Comparison of ENCODE assay signal across 11 mouse cellular contexts in the genomic region with DNA sequence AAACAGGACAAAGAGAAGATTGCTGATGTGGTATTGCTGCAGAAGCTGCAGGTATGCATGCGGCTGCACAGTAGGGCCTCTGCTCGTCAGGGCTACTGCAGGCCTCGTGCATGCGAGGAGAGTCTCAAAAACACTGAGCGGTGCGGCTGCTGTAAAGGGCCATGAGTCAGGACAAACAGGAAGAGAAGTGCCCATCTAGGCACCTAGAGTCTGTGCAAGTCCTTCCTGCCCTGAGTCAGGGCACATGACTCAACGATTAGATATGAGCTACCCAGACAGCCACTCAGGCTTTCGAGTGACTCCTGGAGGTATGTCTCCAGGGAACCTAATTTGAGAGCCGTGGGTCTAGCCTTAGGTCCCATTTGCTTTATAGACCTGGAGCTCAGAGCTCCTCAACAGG. TPM values are rescaled to one million over a fixed set of nuclear protein-coding genes. Genes with fewer than 3 reads are reported as not detected.
DNase-seq lines count a peak whose midpoint lies in the region; ATAC-seq and TF ChIP-seq lines count a peak whose summit lies in the region.
"Had no signal": no experiment of that assay in that cellular context is flagged by ENCODE, and none has a peak within 500 bp of the region (broad histone marks: within the 10 kb centered on the region; RNA-seq: fewer than 3 reads in every experiment).

No protein-coding gene starts in this region.

- POLR2A ChIA-PET in Patski (lab: Charles Lee), result interaction anchor here (0.9 to 1.8 kb wide), 3 partner anchors 27 to 50 kb away, joined by 3 to 8 read pairs (median 3); partner anchors contain the start of gene Itpr3

- ATAC-seq in midbrain, embryonic 14.5 days (ENCODE audit: low FRiP score, low TSS enrichment), result no peak
- ATAC-seq in Patski, result peak; percentile 66
- ATAC-seq in stomach, embryonic 15.5 days (ENCODE audit: insufficient read depth, low FRiP score, low read depth), result 0 out of 2 replicates have a peak, but pooled peaks have one; percentile 12
- ATAC-seq: hindbrain, postnatal 0 days had no signal

- no peak overlapping the region for H3K9ac ChIP-seq in midbrain, embryonic 14.5 days (replicated peaks; ENCODE audit: low read length)
- H3K9ac ChIP-seq in stomach, embryonic 15.5 days, result no peak overlapping the region

- CTCF ChIA-PET in Patski (lab: Charles Lee), result interaction anchor here (1.1 to 8.6 kb wide), 5 partner anchors 12 to 64 kb away, joined by 3 to 92 read pairs (median 6); partner anchors contain the start of gene Bak1

- no peak for TF ChIP-seq CTCF in Patski (IDR thresholded peaks at IDR 0.05)

- H3K4me1 ChIP-seq in midbrain, embryonic 10.5 days, result peaks cover 19% of the 10 kb centered on the region
- no peaks in the 10 kb centered on the region for H3K4me1 ChIP-seq in midbrain, embryonic 14.5 days (ENCODE audit: control insufficient read depth, insufficient read depth, low read length)
- peaks cover 12% of the 10 kb centered on the region; the same call in 1 of the 2 replicates for H3K4me1 ChIP-seq in stomach, embryonic 15.5 days

- 91% methylated on average over 9 of the region's 9 CpGs for WGBS in midbrain, embryonic 10.5 days
- 84% methylated on average over 9 of the region's 9 CpGs for WGBS in midbrain, embryonic 14.5 days
- 61% methylated on average over 9 of the region's 9 CpGs for WGBS in stomach, embryonic 15.5 days

- H3K4me3 ChIP-seq in midbrain, embryonic 10.5 days, result no peak overlapping the region
- H3K4me3 ChIP-seq in midbrain, embryonic 14.5 days (replicated peaks; ENCODE audit: low read depth, low read length), result no peak overlapping the region
- no peak overlapping the region for H3K4me3 ChIP-seq in stomach, embryonic 15.5 days (replicated peaks)
- H3K4me3 ChIP-seq: gastrocnemius, adult 2 months had no signal

- H3K27me3 ChIP-seq in midbrain, embryonic 10.5 days (ENCODE audit: low read depth, poor library complexity, severe bottlenecking), result no peaks in the 10 kb centered on the region
- no peaks in the 10 kb centered on the region for H3K27me3 ChIP-seq in midbrain, embryonic 14.5 days (ENCODE audit: control insufficient read depth, insufficient read depth, low read length)
- no peaks in the 10 kb centered on the region for H3K27me3 ChIP-seq in Patski
- no peaks in the 10 kb centered on the region for H3K27me3 ChIP-seq in stomach, embryonic 15.5 days (replicated peaks)

- H3K9me3 ChIP-seq in midbrain, embryonic 10.5 days (replicated peaks), result no peaks in the 10 kb centered on the region
- no peaks in the 10 kb centered on the region for H3K9me3 ChIP-seq in midbrain, embryonic 14.5 days (ENCODE audit: control insufficient read depth, low read length)
- H3K9me3 ChIP-seq in stomach, embryonic 15.5 days, result no peaks in the 10 kb centered on the region

- DNase-seq in midbrain, embryonic 10.5 days (ENCODE audit: low spot score), result no peak
- DNase-seq in midbrain, embryonic 14.5 days, result no peak
- peak; percentile 68 for DNase-seq in Patski (ENCODE audit: low read depth, low spot score)
- DNase-seq in induced T-regulatory cell, adult 2 months (ENCODE audit: low read depth), result peak; percentile 22
- no peak for DNase-seq in ovary, postnatal 10 days (ENCODE audit: low spot score)
- DNase-seq in neural tube, embryonic 10.5 days (ENCODE audit: extremely low spot score, low spot score), result no peak
- DNase-seq: cerebellum, adult 18-20 months; gastrocnemius, adult 2 months; layer of hippocampus, adult 9-11 months had no signal

- 0 out of 2 replicates have a peak overlapping the region, but pooled peaks have one; percentile 25 for H3K27ac ChIP-seq in midbrain, embryonic 10.5 days (replicated peaks)
- no peak overlapping the region for H3K27ac ChIP-seq in midbrain, embryonic 14.5 days (replicated peaks; ENCODE audit: low read depth, low read length)
- peak overlapping the region; percentile 48; the same call in 1 of the 2 replicates for H3K27ac ChIP-seq in stomach, embryonic 15.5 days
- H3K27ac ChIP-seq: gastrocnemius, adult 2 months; hindbrain, postnatal 0 days had no signal

- H3K4me2 ChIP-seq in midbrain, embryonic 14.5 days (ENCODE audit: low read length), result no peak overlapping the region
- no peak overlapping the region for H3K4me2 ChIP-seq in stomach, embryonic 15.5 days

- H3K36me3 ChIP-seq in midbrain, embryonic 10.5 days, result no peaks in the 10 kb centered on the region
- no peaks in the 10 kb centered on the region for H3K36me3 ChIP-seq in midbrain, embryonic 14.5 days (ENCODE audit: control insufficient read depth, insufficient read depth, low read length)
- 0 out of 2 replicates have a peak, but pooled peaks cover 3% of the 10 kb centered on the region for H3K36me3 ChIP-seq in stomach, embryonic 15.5 days

- in situ Hi-C loops in Patski (cut with MboI; ENCODE audit: low pct_unique_long_range_greater_than_20kb), result no loop called here

RNA-seq across cellular contexts. Expression of gene Itpr3, which starts 26.5 kb away (rescaled TPM):
- 1.0 and 1.3 TPM in 2 replicates for polyA plus RNA-seq in midbrain, embryonic 10.5 days (2016; fragmentation: Nextera tagmentation; extraction: Ambion mirVana)
- polyA plus RNA-seq in midbrain, embryonic 14.5 days (2014; fragmentation: Nextera tagmentation; extraction: Ambion mirVana), result 0.51 and 0.82 TPM in 2 replicates
- 88.6 TPM for polyA plus RNA-seq in Patski (2021)
- polyA plus RNA-seq in stomach, embryonic 15.5 days (2015; fragmentation: Nextera tagmentation; extraction: Ambion mirVana), result 10.8 and 12.3 TPM in 2 replicates

RNA-seq across cellular contexts. Expression of gene Uqcc2, which starts 50.1 kb away (rescaled TPM):
- polyA plus RNA-seq in midbrain, embryonic 10.5 days (2016; fragmentation: Nextera tagmentation; extraction: Ambion mirVana), result 404 and 411 TPM in 2 replicates
- polyA plus RNA-seq in midbrain, embryonic 14.5 days (2014; fragmentation: Nextera tagmentation; extraction: Ambion mirVana), result 353 and 471 TPM in 2 replicates
- 318 TPM for polyA plus RNA-seq in Patski (2021)
- 267 and 309 TPM in 2 replicates for polyA plus RNA-seq in stomach, embryonic 15.5 days (2015; fragmentation: Nextera tagmentation; extraction: Ambion mirVana)

RNA-seq across cellular contexts. Expression of gene Bak1, which starts 54.8 kb away (rescaled TPM):
- 2.8 and 3.4 TPM in 2 replicates for polyA plus RNA-seq in midbrain, embryonic 10.5 days (2016; fragmentation: Nextera tagmentation; extraction: Ambion mirVana)
- polyA plus RNA-seq in midbrain, embryonic 14.5 days (2014; fragmentation: Nextera tagmentation; extraction: Ambion mirVana), result 5.5 and 5.8 TPM in 2 replicates
- polyA plus RNA-seq in Patski (2021), result 96.7 TPM
- 4.6 and 5.7 TPM in 2 replicates for polyA plus RNA-seq in stomach, embryonic 15.5 days (2015; fragmentation: Nextera tagmentation; extraction: Ambion mirVana)

Comparison
In these comparisons a context has a peak if more than half of its experiments do, and no peak if none do; other contexts are left out.
1. DNase-seq: peak in Patski (single experiment) and induced T-regulatory cell, adult 2 months (single experiment); none in midbrain, embryonic 10.5 days (single experiment), midbrain, embryonic 14.5 days (single experiment), ovary, postnatal 10 days (single experiment) and neural tube, embryonic 10.5 days (single experiment).
2. RNA of gene Bak1, which starts 54.8 kb away (polyA plus RNA-seq): 96.7 TPM in Patski (single experiment); 5.5 to 5.8 TPM in midbrain, embryonic 14.5 days, 4.6 to 5.7 TPM in stomach, embryonic 15.5 days and 2.8 to 3.4 TPM in midbrain, embryonic 10.5 days; every median in the first group is over 10 times any median in the second.